Mouse (Mus musculus): Measurements from ENCODE around the gene Pex14. TPM values are rescaled to one million over a fixed set of nuclear protein-coding genes. Genes with fewer than 3 reads are reported as not detected.

The Pex14 gene
- total RNA-seq, 2 experiments from 2014 or later = 19.4 to 20.5 TPM

- intact Hi-C loops (cut with DNase I; ENCODE audit: low total_unique reads) = no loop called here
- no peak for DNase-seq
Observed at GRCm38 (mm10) chr4:148966132-148966531, 133.5 kb downstream of the Pex14 start.

- intact Hi-C loops (cut with DNase I; ENCODE audit: low total_unique reads) = no loop called here
Observed at GRCm38 (mm10) chr4:148964541-148965310, 134.9 kb downstream of the Pex14 start.

DNA sequence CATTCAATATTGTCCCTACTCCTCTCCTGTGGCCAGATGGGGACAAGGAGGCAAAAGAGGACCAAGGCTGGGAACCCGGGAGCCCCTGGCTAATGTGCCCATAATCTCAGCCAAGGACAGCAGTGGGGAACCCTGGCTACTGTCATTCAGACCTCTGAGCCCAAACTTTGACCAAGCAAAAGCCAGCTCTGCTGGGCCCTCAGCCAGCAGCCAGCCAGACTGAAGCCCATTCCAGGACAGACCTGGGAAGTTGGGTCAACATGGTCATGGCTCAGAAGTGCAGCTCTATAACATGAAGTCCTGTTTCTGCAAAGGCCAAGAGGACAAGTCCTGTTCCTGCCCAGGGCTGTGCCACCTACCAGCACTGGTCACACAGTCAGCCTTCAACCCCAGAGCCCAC is 137.6 kb downstream of the Pex14 start:
- intact Hi-C loops (cut with DNase I; ENCODE audit: low total_unique reads) = no loop called here
- DNase-seq = no peak

More at GRCm38 (mm10) chr4:148964541-148965310, 134.9 kb downstream of the Pex14 start:
- DNase-seq = no peak

- intact Hi-C loops (cut with DNase I; ENCODE audit: low total_unique reads) = no loop called here
- no peak for DNase-seq
Observed at GRCm38 (mm10) chr4:148961081-148961480, 138.6 kb downstream of the Pex14 start.

DNA sequence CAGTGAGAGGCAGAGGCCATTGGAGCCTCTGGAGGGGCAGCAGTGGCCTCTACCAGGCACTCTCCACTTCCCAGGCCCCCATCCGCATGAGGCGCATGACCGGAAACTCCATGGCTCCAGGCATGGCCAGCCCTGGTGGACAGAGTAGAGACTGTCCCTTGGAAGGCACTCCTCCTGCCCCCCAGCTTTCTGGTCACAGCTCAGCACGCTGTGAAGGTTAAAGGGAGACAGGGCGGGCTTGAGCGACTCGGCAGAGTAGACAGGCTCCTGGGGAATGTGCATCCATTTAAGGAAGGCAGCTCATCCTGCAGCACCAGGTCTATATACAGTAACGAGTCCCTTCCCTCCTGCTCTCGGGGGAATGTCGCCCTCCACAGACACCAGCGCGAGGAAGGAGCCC is 139.7 kb downstream of the Pex14 start:
- intact Hi-C loops (cut with DNase I; ENCODE audit: low total_unique reads) = no loop called here
- DNase-seq = no peak

DNA sequence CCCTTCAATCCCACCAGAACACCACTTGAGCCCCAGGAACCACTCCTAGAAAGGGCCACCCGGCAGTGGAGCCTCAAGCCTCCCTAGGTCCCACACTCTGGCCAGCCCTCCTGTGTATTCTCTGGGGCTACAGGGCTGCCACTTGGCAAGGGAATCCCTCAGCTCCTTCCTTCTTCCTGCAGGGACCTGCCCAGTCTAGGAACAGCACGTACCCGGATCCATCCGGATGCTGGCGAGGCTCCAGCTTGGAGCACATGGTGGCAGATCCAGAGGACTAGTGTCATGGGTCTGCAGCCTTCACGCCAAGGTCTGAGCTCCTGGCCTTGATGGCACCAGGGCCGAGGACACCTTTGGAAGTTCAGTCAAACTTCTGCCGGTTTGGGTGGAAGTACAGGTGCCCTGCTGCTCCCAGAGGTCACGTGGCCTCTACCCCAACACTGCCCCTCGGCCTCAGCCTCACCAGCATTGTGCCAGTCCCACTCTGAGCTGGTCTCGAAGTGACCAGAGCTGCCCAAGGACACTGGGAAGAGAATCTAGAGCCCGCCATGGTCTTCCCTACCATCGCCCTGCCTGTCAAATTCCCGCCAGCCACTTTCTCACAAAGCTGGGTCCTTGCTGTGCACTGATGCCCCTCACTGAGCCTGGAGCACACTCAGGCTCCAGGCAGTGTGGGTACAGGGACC is 144.4 kb downstream of the Pex14 start:
- peak; percentile 56 for DNase-seq
- intact Hi-C loops (cut with DNase I; ENCODE audit: low total_unique reads) = no loop called here

- intact Hi-C loops (cut with DNase I; ENCODE audit: low total_unique reads) = no loop called here
Observed at GRCm38 (mm10) chr4:148952328-148953222, 147.1 kb downstream of the Pex14 start.

DNA sequence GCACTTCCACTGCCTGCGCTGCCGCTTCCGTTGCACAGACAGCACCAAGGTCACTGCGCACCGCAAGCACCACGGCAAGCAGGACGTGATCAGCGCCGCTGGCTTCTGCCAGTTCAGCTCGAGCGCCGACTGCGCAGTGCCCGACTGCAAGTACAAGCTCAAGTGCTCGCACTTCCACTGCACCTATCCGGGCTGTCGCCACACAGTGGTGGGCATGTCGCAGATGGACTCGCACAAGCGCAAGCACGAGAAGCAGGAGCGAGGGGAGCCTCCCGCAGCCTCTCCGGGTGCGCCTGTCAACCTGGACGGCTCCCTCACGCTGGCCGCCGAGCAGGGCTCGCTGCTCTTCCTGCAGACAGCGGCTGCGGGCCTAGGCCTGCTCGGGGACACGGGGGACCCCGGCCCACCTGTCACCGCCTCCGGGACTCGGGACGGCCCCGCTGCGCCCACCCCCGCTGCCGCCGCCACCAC is 147.8 kb downstream of the Pex14 start:
- intact Hi-C loops (cut with DNase I; ENCODE audit: low total_unique reads) = no loop called here

More at GRCm38 (mm10) chr4:148952328-148953222, 147.1 kb downstream of the Pex14 start:
- no peak for DNase-seq

GRCm38 (mm10) chr4:148950932-148951650 is 148.6 kb downstream of the Pex14 start:
- intact Hi-C loops (cut with DNase I; ENCODE audit: low total_unique reads) = no loop called here
- DNase-seq = peak; percentile 74

More for the DNA sequence above, 147.8 kb downstream of the Pex14 start:
- DNase-seq = no peak

DNA sequence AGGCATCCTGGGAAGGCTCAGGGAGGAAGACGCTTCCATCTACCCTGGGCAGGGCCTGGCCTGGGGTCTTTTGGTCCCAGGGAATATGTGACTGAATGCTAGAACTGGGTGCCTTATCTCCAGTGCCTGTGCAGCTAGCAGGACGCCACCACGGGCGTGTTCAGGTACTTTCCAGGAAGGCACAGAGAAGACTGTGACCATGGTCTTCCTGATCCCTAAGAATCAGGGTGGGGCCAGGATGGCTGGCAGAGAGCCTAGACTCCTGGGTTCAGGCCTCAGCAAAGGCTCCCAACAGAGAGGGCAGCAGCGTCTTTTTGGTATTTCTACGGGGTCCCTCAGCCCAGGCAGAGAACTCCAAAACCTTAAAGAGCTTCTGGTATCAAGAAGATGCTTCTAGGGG is 149.2 kb downstream of the Pex14 start:
- DNase-seq = no peak
- intact Hi-C loops (cut with DNase I; ENCODE audit: low total_unique reads) = no loop called here

GRCm38 (mm10) chr4:148947833-148948388 is 151.8 kb downstream of the Pex14 start:
- intact Hi-C loops (cut with DNase I; ENCODE audit: low total_unique reads) = no loop called here
- no peak for DNase-seq

- DNase-seq = no peak
- intact Hi-C loops (cut with DNase I; ENCODE audit: low total_unique reads) = no loop called here
Observed at GRCm38 (mm10) chr4:148946071-148946470, 153.6 kb downstream of the Pex14 start.

DNA sequence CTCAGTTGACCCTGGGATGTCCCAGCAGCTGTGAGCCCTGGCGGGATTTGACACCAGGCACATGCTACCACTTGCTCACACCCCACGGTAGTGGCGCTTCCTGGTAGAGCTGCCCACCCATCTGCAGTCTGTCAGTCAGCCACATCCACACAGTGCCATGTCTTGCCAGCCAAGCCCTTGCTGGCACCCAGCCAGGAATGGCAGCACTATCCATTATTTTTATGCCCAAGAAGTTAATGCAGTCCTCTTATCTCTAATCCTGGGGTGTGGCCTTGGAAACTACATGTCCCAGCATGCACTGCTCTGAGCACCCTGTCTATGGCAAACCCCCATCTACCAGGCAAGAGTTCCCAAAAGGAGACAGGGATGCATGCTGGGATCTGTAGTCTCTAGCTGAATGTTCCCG is 154.2 kb downstream of the Pex14 start:
- intact Hi-C loops (cut with DNase I; ENCODE audit: low total_unique reads) = no loop called here
- DNase-seq = peak; percentile 50

GRCm38 (mm10) chr4:148943099-148943498 is 156.6 kb downstream of the Pex14 start:
- no peak for DNase-seq
- intact Hi-C loops (cut with DNase I; ENCODE audit: low total_unique reads) = no loop called here

DNA sequence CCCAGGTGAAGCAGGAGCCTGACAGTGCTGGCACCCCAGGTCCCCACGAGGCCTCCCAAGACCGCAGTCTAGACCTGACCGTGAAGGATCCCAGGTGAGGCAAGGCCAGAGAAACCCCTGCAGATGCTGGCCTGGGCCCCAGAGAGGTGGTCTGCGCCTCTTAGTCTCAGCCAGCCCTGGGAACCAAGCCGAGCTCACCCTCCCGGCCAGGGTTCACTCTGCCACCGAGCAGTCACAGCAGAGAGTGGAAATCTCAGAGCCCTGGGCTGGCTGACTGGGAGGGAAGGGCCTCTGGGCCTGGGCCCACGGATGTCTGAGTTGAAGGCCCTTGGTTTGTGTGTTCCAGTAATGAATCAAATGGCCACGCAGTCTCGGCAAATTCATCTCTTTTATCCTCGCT is 158.4 kb downstream of the Pex14 start:
- no peak for DNase-seq
- intact Hi-C loops (cut with DNase I; ENCODE audit: low total_unique reads) = no loop called here

GRCm38 (mm10) chr4:148940674-148941211 is 158.9 kb downstream of the Pex14 start:
- intact Hi-C loops (cut with DNase I; ENCODE audit: low total_unique reads) = no loop called here
- peak; percentile 62 for DNase-seq

GRCm38 (mm10) chr4:148938546-148938945 is 161.1 kb downstream of the Pex14 start:
- no peak for DNase-seq
- intact Hi-C loops (cut with DNase I; ENCODE audit: low total_unique reads) = no loop called here

DNA sequence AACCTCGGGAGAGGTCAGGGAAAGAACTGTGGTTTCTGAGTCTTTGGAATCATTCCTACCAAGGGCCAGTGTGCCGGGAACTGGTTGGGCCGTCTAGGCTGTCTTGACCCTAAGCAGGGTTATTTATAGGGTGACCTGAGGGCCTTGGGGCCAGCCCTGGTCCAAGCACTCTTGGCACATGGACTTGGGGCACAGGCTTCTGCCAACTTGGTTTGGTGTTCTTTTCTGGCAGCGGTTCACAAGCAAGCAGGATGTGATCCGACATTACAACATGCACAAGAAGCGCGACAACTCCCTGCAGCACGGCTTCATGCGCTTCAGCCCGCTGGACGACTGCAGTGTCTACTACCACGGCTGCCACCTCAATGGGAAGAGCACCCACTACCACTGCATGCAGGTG is 162.9 kb downstream of the Pex14 start:
- peak; percentile 71 for DNase-seq
- intact Hi-C loops (cut with DNase I; ENCODE audit: low total_unique reads) = no loop called here

DNA sequence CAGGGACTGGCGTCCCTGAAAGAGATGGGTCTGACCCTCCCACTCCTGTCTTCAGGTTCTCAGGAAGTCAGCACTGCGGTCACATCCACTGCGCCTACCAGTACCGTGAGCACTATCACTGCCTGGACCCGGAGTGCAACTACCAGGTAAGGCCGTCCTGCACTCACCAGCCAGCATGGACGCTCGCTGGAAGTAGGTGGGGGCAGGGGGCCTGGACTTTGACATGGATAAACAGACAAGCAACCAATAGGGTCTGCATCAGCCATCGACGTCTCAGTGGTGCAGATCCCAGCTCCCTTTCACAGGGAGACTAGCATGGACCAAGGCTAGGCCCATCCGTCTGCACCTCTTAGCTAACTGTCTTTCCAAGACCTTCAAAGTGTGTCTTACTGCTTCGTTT is 163.6 kb downstream of the Pex14 start:
- DNase-seq = no peak
- intact Hi-C loops (cut with DNase I; ENCODE audit: low total_unique reads) = no loop called here

All from gastrocnemius, postnatal 14 days (tissue).